Comparison of ENCODE assay signal across 13 mouse cellular contexts in genomic region chr6:52905100-52905499, GRCm38 (mm10).
"Had no signal": no experiment of that assay in that cellular context is flagged by ENCODE, and none has a peak within 500 bp of the region (broad histone marks: within the 10 kb centered on the region; RNA-seq: fewer than 3 reads in every experiment).

No protein-coding gene starts in this region.

- H3K4me1 ChIP-seq: limb, embryonic 12.5 days; midbrain, embryonic 10.5 days; neural tube, embryonic 12.5 days had no signal

- H3K27ac ChIP-seq: kidney, embryonic 15.5 days; left cerebral cortex, adult 2 months; limb, embryonic 12.5 days; liver, embryonic 13.5 days; lung, embryonic 15.5 days; midbrain, embryonic 10.5 days; midbrain, embryonic 15.5 days; neural tube, embryonic 12.5 days had no signal

- H3K9me3 ChIP-seq: kidney, embryonic 15.5 days; limb, embryonic 12.5 days; liver, embryonic 13.5 days; lung, embryonic 15.5 days; midbrain, embryonic 10.5 days; midbrain, embryonic 15.5 days; neural tube, embryonic 12.5 days had no signal

- H3K27me3 ChIP-seq: kidney, embryonic 15.5 days; limb, embryonic 12.5 days; liver, embryonic 13.5 days; lung, embryonic 15.5 days; midbrain, embryonic 15.5 days; neural tube, embryonic 12.5 days had no signal

- H3K9ac ChIP-seq: kidney, embryonic 15.5 days; limb, embryonic 12.5 days; liver, embryonic 13.5 days; liver, postnatal 0 days; lung, embryonic 15.5 days; midbrain, embryonic 15.5 days; neural tube, embryonic 12.5 days had no signal

- ATAC-seq: liver, postnatal 0 days; midbrain, embryonic 15.5 days had no signal

- H3K4me3 ChIP-seq: kidney, embryonic 15.5 days; left cerebral cortex, adult 2 months; limb, embryonic 12.5 days; liver, embryonic 13.5 days; lung, embryonic 15.5 days; midbrain, embryonic 10.5 days; midbrain, embryonic 15.5 days; neural tube, embryonic 12.5 days had no signal

- DNase-seq: kidney, adult 2 months; kidney, postnatal 14 days; liver; liver, embryonic 13.5 days; liver, postnatal 0 days; thymus, adult 18-20 months had no signal

- H3K4me2 ChIP-seq: kidney, embryonic 15.5 days; limb, embryonic 12.5 days; liver, embryonic 13.5 days; lung, embryonic 15.5 days; midbrain, embryonic 15.5 days; neural tube, embryonic 12.5 days had no signal

- H3K36me3 ChIP-seq: kidney, embryonic 15.5 days; limb, embryonic 12.5 days; liver, embryonic 13.5 days; lung, embryonic 15.5 days; midbrain, embryonic 10.5 days; midbrain, embryonic 15.5 days; neural tube, embryonic 12.5 days had no signal
